Mouse (Mus musculus) kidney, embryonic 14.5 days (tissue): ENCODE data around the gene Mpz. TPM values are rescaled to one million over a fixed set of nuclear protein-coding genes. Genes with fewer than 3 reads are reported as not detected.

Experiments used
- ATAC-seq: fragments of 200-750 bp; cut with Nextera tagmentation; 2 replicates; pipeline ENCODE4 v1.8.0; 2017; ENCODE audit warnings: moderate number of reproducible peaks, mild to moderate bottlenecking, moderate TSS enrichment, moderate library complexity; ENCODE audit not compliant: low FRiP score, low TSS enrichment
- H3K27ac ChIP-seq: fragments of 300-500 bp; sonication (generic); 2 replicates; pipeline ENCODE4 v1.5.1; 2014; ENCODE audit warnings: low read depth, mild to moderate bottlenecking, low read length, moderate library complexity, mixed read lengths
- H3K27me3 ChIP-seq: fragments of 300-500 bp; sonication (generic); 2 replicates; pipeline ENCODE4 v1.6.1; 2014; ENCODE audit warnings: mild to moderate bottlenecking, low read length; ENCODE audit not compliant: control insufficient read depth, insufficient read depth
- H3K36me3 ChIP-seq: fragments of 300-500 bp; sonication (generic); 2 replicates; pipeline ENCODE4 v1.6.1; 2014; ENCODE audit warnings: low read length, mixed read lengths; ENCODE audit not compliant: control insufficient read depth, insufficient read depth
- H3K4me1 ChIP-seq: fragments of 300-500 bp; sonication (generic); 2 replicates; pipeline ENCODE4 v1.6.1; 2014; ENCODE audit warnings: low read length, mixed read lengths; ENCODE audit not compliant: control insufficient read depth, insufficient read depth
- H3K4me2 ChIP-seq: fragments of 300-500 bp; sonication (generic); replicated peaks from 2 replicates; pipeline ENCODE4 v1.6.1; 2014; ENCODE audit warnings: low read depth, mild to moderate bottlenecking, low read length
- H3K4me3 ChIP-seq: fragments of 300-500 bp; sonication (generic); 2 replicates; pipeline ENCODE4 v1.5.1; 2014; ENCODE audit warnings: mild to moderate bottlenecking, low read length
- H3K9ac ChIP-seq: fragments of 300-500 bp; sonication (generic); 2 replicates; pipeline ENCODE4 v1.6.1; 2014; ENCODE audit warnings: low read depth, mild to moderate bottlenecking, low read length, moderate library complexity
- H3K9me3 ChIP-seq: fragments of 300-500 bp; sonication (generic); 2 replicates; pipeline ENCODE4 v1.6.1; 2016; ENCODE audit warnings: low read length; ENCODE audit not compliant: control insufficient read depth
- whole genome bisulfite sequencing: fragments of 180-500 bp; shearing (Covaris S2); extraction: QIAGEN DNeasy Blood & Tissue Kit; methylation state at CpG from one replicate; pipeline ENCODE4 v1.1.7; 2014; 5-methylcytosine and 5-hydroxymethylcytosine counted together
- polyA plus RNA-seq: library from polyadenylated mRNA; unstranded; fragments of >200 nt; fragmentation: Nextera tagmentation; extraction: Ambion mirVana; gene quantifications from 2 replicates; pipeline ENCODE4 v1.2.1, GENCODE M21; 2014

Mpz gene
- polyA plus RNA-seq = 0.24 TPM in 1 of 2 replicates, not detected in the other

GRCm38 (mm10) chr1:171149974-171150760 is at the start of gene Mpz, which contains the start of gene Sdhc:
Mpz (plus strand) TSS chr1:171150711.
Sdhc (minus strand) TSS chr1:171150603.
- Histone ChIP-seq H3K4me1 (no peaks in the 10 kb centered on the region), H3K36me3 (peaks cover 4% of the 10 kb centered on the region; the same call in 1 of the 2 replicates), H3K9me3 (no peaks in the 10 kb centered on the region), H3K4me3 (peak within 1 kb of the TSS; percentile 80), H3K27ac (peak within 1 kb of the TSS; percentile 63; the same call in 1 of the 2 replicates), H3K27me3 (no peaks in the 10 kb centered on the region), H3K4me2 (peak within 1 kb of the TSS; percentile 72), H3K9ac (peak within 1 kb of the TSS; percentile 79)
- under 1% methylated on average over 32 of the region's 34 CpGs for WGBS
- peak; percentile 95 for ATAC-seq

GRCm38 (mm10) chr1:171101033-171101432 is 49.5 kb upstream of the Mpz start:
- Histone ChIP-seq H3K9me3 (no peaks in the 10 kb centered on the region), H3K27me3 (no peaks in the 10 kb centered on the region), H3K9ac (no peak overlapping the region), H3K4me3 (no peak overlapping the region), H3K4me1 (peaks cover 8% of the 10 kb centered on the region), H3K27ac (no peak overlapping the region), H3K4me2 (no peak overlapping the region), H3K36me3 (no peaks in the 10 kb centered on the region)
- no peak for ATAC-seq
- WGBS = 36% methylated on average over 2 of the region's 2 CpGs

- no peaks in the 10 kb centered on the region for H3K9me3 ChIP-seq
- no peaks in the 10 kb centered on the region for H3K27me3 ChIP-seq
- H3K27ac ChIP-seq = 0 out of 2 replicates have a peak overlapping the region, but pooled peaks have one; percentile 37
- H3K4me3 ChIP-seq = peak overlapping the region; percentile 60
- peak overlapping the region; percentile 60; the same call in 1 of the 2 replicates for H3K9ac ChIP-seq
- peak; percentile 85 for ATAC-seq
- H3K4me1 ChIP-seq = peaks cover 8% of the 10 kb centered on the region
- peak overlapping the region; percentile 56 for H3K4me2 ChIP-seq
- under 1% methylated on average over 40 of the region's 40 CpGs for WGBS
- no peaks in the 10 kb centered on the region for H3K36me3 ChIP-seq
Observed at GRCm38 (mm10) chr1:171101733-171102546, 48.6 kb upstream of the Mpz start.

GRCm38 (mm10) chr1:171102547-171103177 is 47.8 kb upstream of the Mpz start:
- H3K4me1 ChIP-seq = peaks cover 8% of the 10 kb centered on the region
- H3K9me3 ChIP-seq = no peaks in the 10 kb centered on the region
- no peaks in the 10 kb centered on the region for H3K27me3 ChIP-seq
- ATAC-seq = peak; percentile 96
- peak overlapping the region; percentile 60 for H3K4me3 ChIP-seq
- no peaks in the 10 kb centered on the region for H3K36me3 ChIP-seq
- H3K4me2 ChIP-seq = peak overlapping the region; percentile 56
- H3K9ac ChIP-seq = peak overlapping the region; percentile 60; the same call in 1 of the 2 replicates
- WGBS = 1% methylated on average over 35 of the region's 35 CpGs
- 0 out of 2 replicates have a peak overlapping the region, but pooled peaks have one; percentile 37 for H3K27ac ChIP-seq

- 11% methylated on average over 10 of the region's 10 CpGs for WGBS
- H3K27me3 ChIP-seq = no peaks in the 10 kb centered on the region
- peak overlapping the region; percentile 56 for H3K4me2 ChIP-seq
- H3K9ac ChIP-seq = no peak overlapping the region
- H3K27ac ChIP-seq = no peak overlapping the region; the same call in 1 of the 2 replicates
- no peaks in the 10 kb centered on the region for H3K9me3 ChIP-seq
- peak overlapping the region; percentile 60 for H3K4me3 ChIP-seq
- no peaks in the 10 kb centered on the region for H3K36me3 ChIP-seq
- peaks cover 8% of the 10 kb centered on the region for H3K4me1 ChIP-seq
- ATAC-seq = peak; percentile 20; the same call in 1 of the 2 replicates
Observed at GRCm38 (mm10) chr1:171103179-171103840, 47.2 kb upstream of the Mpz start.

GRCm38 (mm10) chr1:171105226-171105625 is 45.3 kb upstream of the Mpz start:
- Histone ChIP-seq H3K9me3 (no peaks in the 10 kb centered on the region), H3K9ac (no peak overlapping the region), H3K27ac (no peak overlapping the region), H3K27me3 (no peaks in the 10 kb centered on the region), H3K4me2 (no peak overlapping the region), H3K36me3 (no peaks in the 10 kb centered on the region), H3K4me3 (no peak overlapping the region), H3K4me1 (peaks cover 8% of the 10 kb centered on the region)
- 75% methylated on average over 6 of the region's 6 CpGs for WGBS
- ATAC-seq = no peak

- no peak for ATAC-seq
- 37% methylated on average over 9 of the region's 9 CpGs for WGBS
- no peak overlapping the region for H3K9ac ChIP-seq
- no peaks in the 10 kb centered on the region for H3K4me1 ChIP-seq
- no peaks in the 10 kb centered on the region for H3K36me3 ChIP-seq
- H3K27ac ChIP-seq = no peak overlapping the region
- H3K4me2 ChIP-seq = no peak overlapping the region
- H3K27me3 ChIP-seq = no peaks in the 10 kb centered on the region
- no peak overlapping the region for H3K4me3 ChIP-seq
- no peaks in the 10 kb centered on the region for H3K9me3 ChIP-seq
Observed at GRCm38 (mm10) chr1:171109620-171110019, 40.9 kb upstream of the Mpz start.

GRCm38 (mm10) chr1:171110659-171111019 is 39.9 kb upstream of the Mpz start:
- no peaks in the 10 kb centered on the region for H3K36me3 ChIP-seq
- no peaks in the 10 kb centered on the region for H3K9me3 ChIP-seq
- peak overlapping the region; percentile 51; the same call in 1 of the 2 replicates for H3K9ac ChIP-seq
- ATAC-seq = peak; percentile 37; the same call in 1 of the 2 replicates
- peak overlapping the region; percentile 46 for H3K4me2 ChIP-seq
- peak overlapping the region; percentile 66 for H3K4me3 ChIP-seq
- H3K27me3 ChIP-seq = no peaks in the 10 kb centered on the region
- WGBS = 8% methylated on average over 15 of the region's 15 CpGs
- peak overlapping the region; percentile 38; the same call in 1 of the 2 replicates for H3K27ac ChIP-seq
- no peaks in the 10 kb centered on the region for H3K4me1 ChIP-seq
